Mouse (Mus musculus) C2C12 (cell line): ENCODE results near the gene Scgb1c1. TPM values are rescaled to one million over a fixed set of nuclear protein-coding genes. Genes with fewer than 3 reads are reported as not detected.

Source experiments
- H3K27me3 ChIP-seq: one replicate; pipeline ENCODE4 v1.6.1; 2011; ENCODE audit not compliant: control insufficient read depth, insufficient read depth, insufficient read length
- H3K36me3 ChIP-seq: one replicate; pipeline ENCODE4 v1.6.1; 2011; ENCODE audit not compliant: control insufficient read depth, insufficient read depth
- H3K4me3 ChIP-seq: one replicate; pipeline ENCODE4 v1.5.1; 2011; ENCODE audit warnings: mild to moderate bottlenecking, control low read depth; ENCODE audit not compliant: poor library complexity, insufficient read depth, severe bottlenecking
- H3K79me2 ChIP-seq: one replicate; pipeline ENCODE4 v1.6.1; 2011; ENCODE audit not compliant: control insufficient read depth, insufficient read depth
- H3K79me3 ChIP-seq: one replicate; pipeline ENCODE4 v1.6.1; 2011; ENCODE audit warnings: low read depth, control low read depth
- H3ac ChIP-seq: one replicate; pipeline ENCODE3; 2011; ENCODE audit warnings: low read depth; ENCODE audit not compliant: control insufficient read depth, insufficient read length
- CEBPB ChIP-seq: IDR thresholded peaks from one replicate; pipeline ENCODE4 v1.6.1; 2011; ENCODE audit warnings: low read depth, mild to moderate bottlenecking, control low read depth, moderate library complexity
- CTCF ChIP-seq: IDR thresholded peaks from one replicate; pipeline ENCODE4 v1.5.1; 2011; ENCODE audit not compliant: control insufficient read depth, insufficient read depth, insufficient read length
- FOSL1 ChIP-seq: IDR thresholded peaks from one replicate; pipeline ENCODE4 v1.8.0; 2011; ENCODE audit warnings: mild to moderate bottlenecking, low read length; ENCODE audit not compliant: poor library complexity, insufficient read depth, severe bottlenecking
- MAX ChIP-seq: IDR thresholded peaks from one replicate; pipeline ENCODE4 v1.6.1; 2011; ENCODE audit warnings: mild to moderate bottlenecking, control low read depth
- MYOD1 ChIP-seq: IDR thresholded peaks from one replicate; pipeline ENCODE4 v1.6.1; 2011; ENCODE audit warnings: low read depth; ENCODE audit not compliant: control insufficient read depth, insufficient read length
- MYOG ChIP-seq: IDR thresholded peaks from one replicate; pipeline ENCODE4 v1.6.1; 2011; ENCODE audit not compliant: control insufficient read depth, insufficient read length; ENCODE audit errors: extremely low read depth
- USF1 ChIP-seq: IDR thresholded peaks from one replicate; pipeline ENCODE4 v1.6.1; 2011; ENCODE audit warnings: low read depth, mild to moderate bottlenecking, control low read depth, moderate library complexity
- polyA plus RNA-seq: library from polyadenylated mRNA; unstranded; fragments of >200 nt; fragmentation: generic; extraction: Trizol; gene quantifications from one replicate; pipeline ENCODE4 v1.2.1, GENCODE M21; 2012; ENCODE audit warnings: missing spikeins

Scgb1c1 gene
- polyA plus RNA-seq, 1 experiment = not detected

DNA sequence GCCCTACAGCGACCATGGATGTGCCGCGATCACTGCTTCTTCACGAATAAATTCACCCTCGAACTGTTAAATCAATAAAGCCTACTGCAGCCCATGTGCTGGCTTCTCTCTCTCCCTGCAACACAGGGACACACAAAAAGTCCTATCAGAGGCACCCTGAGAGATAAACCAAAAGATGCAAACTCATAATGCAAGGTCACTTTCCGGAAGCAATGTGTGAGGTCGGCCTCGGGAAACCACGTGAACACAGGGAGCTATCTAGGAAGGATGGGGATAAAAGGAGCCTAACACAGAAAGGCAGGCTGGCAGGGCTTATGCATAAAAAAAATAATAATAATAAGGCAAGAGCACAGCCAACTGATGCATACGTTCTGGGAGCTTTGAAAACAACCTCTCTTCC, 1.3 kb downstream of the Scgb1c1 start:
- Histone ChIP-seq H3K27me3 (peaks cover 12% of the 10 kb centered on the region), H3K79me3 (no peaks in the 10 kb centered on the region), H3K4me3 (no peak overlapping the region), H3K79me2 (no peaks in the 10 kb centered on the region), H3K36me3 (no peaks in the 10 kb centered on the region), H3ac (no peak overlapping the region)
- TF ChIP-seq CTCF = no peak
- TF ChIP-seq MYOD1 = no peak

GRCm38 (mm10) chr7:140847755-140848580, 2.6 kb downstream of the Scgb1c1 start, which contains the start of gene Odf3:
Gene Odf3 (plus strand): TSS chr7:140847805.
- Histone ChIP-seq H3K79me2 (no peaks in the 10 kb centered on the region), H3K27me3 (peaks cover 12% of the 10 kb centered on the region), H3K4me3 (no peak within 1 kb of the TSS), H3ac (no peak within 1 kb of the TSS), H3K36me3 (peaks cover 5% of the 10 kb centered on the region), H3K79me3 (no peaks in the 10 kb centered on the region)
- no peak for TF ChIP-seq MYOD1
- TF ChIP-seq MAX = no peak
- no peak for TF ChIP-seq FOSL1
- no peak for TF ChIP-seq CEBPB
- no peak for TF ChIP-seq MYOG
- no peak for TF ChIP-seq USF1

GRCm38 (mm10) chr7:140848591-140848990, 3.2 kb downstream of the Scgb1c1 start:
- H3K27me3 ChIP-seq = peaks cover 10% of the 10 kb centered on the region
- H3ac ChIP-seq = no peak overlapping the region
- no peak for TF ChIP-seq USF1
- no peak for TF ChIP-seq CEBPB
- TF ChIP-seq MYOD1 = no peak
- no peak for TF ChIP-seq MAX
- TF ChIP-seq FOSL1 = no peak
- no peak for TF ChIP-seq CTCF
- TF ChIP-seq MYOG = no peak
- no peak overlapping the region for H3K4me3 ChIP-seq
- peaks cover under 1% of the 10 kb centered on the region for H3K79me2 ChIP-seq
- peaks cover 12% of the 10 kb centered on the region for H3K36me3 ChIP-seq
- H3K79me3 ChIP-seq = peaks cover 1% of the 10 kb centered on the region

DNA sequence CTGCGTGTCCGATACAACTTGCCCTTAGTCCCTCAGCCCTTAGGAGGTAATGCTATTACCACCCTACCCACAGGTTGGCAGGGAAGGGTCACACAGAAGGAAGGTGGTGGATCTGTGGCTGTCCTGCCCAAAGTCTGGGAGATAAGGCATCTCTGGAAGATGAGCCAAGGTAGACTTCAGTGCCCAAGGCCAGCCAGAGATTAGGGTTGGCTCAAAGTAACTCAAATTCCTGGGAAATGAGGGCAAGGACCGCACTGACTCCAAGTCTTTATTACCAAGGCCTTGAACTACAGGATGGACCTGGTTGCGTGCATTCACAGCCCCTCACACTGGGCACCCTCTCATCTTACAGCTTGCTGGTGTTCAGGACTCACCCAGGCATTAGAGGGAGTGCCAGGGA, 6.6 kb downstream of the Scgb1c1 start:
- no peak for TF ChIP-seq MYOD1
- TF ChIP-seq MYOG = no peak
- no peak for TF ChIP-seq CTCF
- TF ChIP-seq USF1 = no peak
- no peak for TF ChIP-seq FOSL1
- no peak for TF ChIP-seq MAX
- no peak for TF ChIP-seq CEBPB
- no peak overlapping the region for H3K4me3 ChIP-seq
- H3K27me3 ChIP-seq = no peaks in the 10 kb centered on the region
- H3ac ChIP-seq = no peak overlapping the region
- H3K36me3 ChIP-seq = peaks cover 22% of the 10 kb centered on the region
- H3K79me2 ChIP-seq = peaks cover 26% of the 10 kb centered on the region
- peaks cover 18% of the 10 kb centered on the region for H3K79me3 ChIP-seq

DNA sequence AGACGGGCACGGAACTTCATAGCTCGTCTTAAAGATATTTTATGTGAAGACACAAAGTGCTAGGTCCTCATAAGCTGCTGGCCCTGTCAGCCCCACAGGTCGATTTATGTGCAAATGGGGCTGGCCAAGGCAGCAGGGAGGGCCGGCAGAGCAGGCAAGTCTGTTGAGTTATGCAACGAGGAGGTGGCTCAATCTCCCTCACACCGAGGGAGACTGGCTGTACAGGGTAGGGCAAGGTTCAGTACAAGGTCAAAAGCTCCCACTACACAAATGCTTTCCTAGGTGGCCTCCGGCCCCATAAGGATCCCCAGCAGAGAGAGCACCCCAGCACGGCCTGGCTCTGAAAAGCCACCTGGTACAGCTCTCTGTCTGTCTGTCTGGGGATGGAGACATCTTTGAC, 8.0 kb downstream of the Scgb1c1 start:
- Histone ChIP-seq H3ac (no peak overlapping the region), H3K27me3 (no peaks in the 10 kb centered on the region), H3K79me2 (peaks cover 36% of the 10 kb centered on the region), H3K79me3 (peaks cover 28% of the 10 kb centered on the region), H3K4me3 (no peak overlapping the region), H3K36me3 (peaks cover 22% of the 10 kb centered on the region)
- TF ChIP-seq FOSL1 = no peak
- TF ChIP-seq MYOG = no peak
- no peak for TF ChIP-seq MYOD1
- no peak for TF ChIP-seq CTCF
- no peak for TF ChIP-seq CEBPB
- no peak for TF ChIP-seq USF1
- no peak for TF ChIP-seq MAX

GRCm38 (mm10) chr7:140854483-140854882, 9.1 kb downstream of the Scgb1c1 start:
- Histone ChIP-seq H3ac (no peak overlapping the region), H3K36me3 (peaks cover 24% of the 10 kb centered on the region), H3K79me3 (peaks cover 33% of the 10 kb centered on the region), H3K4me3 (no peak overlapping the region), H3K79me2 (peaks cover 47% of the 10 kb centered on the region), H3K27me3 (no peaks in the 10 kb centered on the region)
- TF ChIP-seq MYOD1 (no peak), USF1 (no peak), CEBPB (no peak), MAX (no peak), FOSL1 (no peak), MYOG (no peak), CTCF (no peak)
